Mouse (Mus musculus) cortical plate, adult 2 months (tissue): Measurements from ENCODE around the gene Ncapd2.

Experiments used
- CTCF ChIP-seq: fragments of 200-500 bp; IDR thresholded peaks from 2 replicates; pipeline ENCODE4 v1.5.1; 2011; ENCODE audit warnings: mild to moderate bottlenecking, control low read depth, low read length; ENCODE audit not compliant: insufficient read depth; ENCODE audit errors: extremely low read depth
- POLR2A ChIP-seq: fragments of 200-500 bp; IDR thresholded peaks from 2 replicates; pipeline ENCODE4 v1.6.1; 2011; ENCODE audit warnings: mild to moderate bottlenecking, low read length, control low read depth; ENCODE audit not compliant: insufficient read depth; ENCODE audit errors: extremely low read depth

DNA sequence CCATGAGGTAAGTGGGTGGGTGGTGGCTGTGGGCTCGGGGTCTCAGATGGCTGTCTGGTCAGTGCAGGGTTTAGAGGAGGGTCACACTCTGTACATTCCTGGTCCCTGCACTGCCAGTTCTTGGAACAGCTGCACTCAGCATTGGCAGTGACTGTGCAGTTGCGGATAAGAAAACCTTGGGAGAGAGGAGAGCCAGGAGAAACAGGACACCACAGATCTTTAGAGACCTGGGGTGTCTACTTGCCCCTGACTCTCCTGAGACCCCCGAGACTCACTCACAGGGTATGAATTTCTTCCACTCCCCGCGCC lies 43.0 kb upstream of the Ncapd2 start:
- no peak for TF ChIP-seq POLR2A
- TF ChIP-seq CTCF: no peak
